Mouse (Mus musculus): ENCODE results near the gene Itsn1. TPM values are rescaled to one million over a fixed set of nuclear protein-coding genes. Genes with fewer than 3 reads are reported as not detected.

Itsn1 gene
- polyA plus RNA-seq, 1 experiment from 2014 or later, result 79.2 TPM

- WGBS, result 69% methylated on average over 8 of the region's 8 CpGs
- Histone ChIP-seq H3K27ac (no peak overlapping the region), H3K4me2 (replicated peaks) (no peak overlapping the region), H3K9me3 (replicated peaks) (no peaks in the 10 kb centered on the region), H3K27me3 (no peaks in the 10 kb centered on the region), H3K4me1 (peaks cover 3% of the 10 kb centered on the region), H3K36me3 (no peaks in the 10 kb centered on the region), H3K4me3 (no peak overlapping the region), H3K9ac (no peak overlapping the region)
- no peak for ATAC-seq (ENCODE audit: low FRiP score)
Measured at GRCm38 (mm10) chr16:91935726-91936125, 206.6 kb downstream of the Itsn1 start.

- WGBS, result 49% methylated on average over 10 of the region's 10 CpGs
Measured at GRCm38 (mm10) chr16:91936340-91937030, 207.4 kb downstream of the Itsn1 start.

GRCm38 (mm10) chr16:91937281-91937680, 208.2 kb downstream of the Itsn1 start:
- no peaks in the 10 kb centered on the region for H3K36me3 ChIP-seq
- no peaks in the 10 kb centered on the region for H3K4me1 ChIP-seq
- H3K4me2 ChIP-seq (replicated peaks), result no peak overlapping the region
- no peak overlapping the region for H3K9ac ChIP-seq
- no peak overlapping the region for H3K27ac ChIP-seq
- no peaks in the 10 kb centered on the region for H3K27me3 ChIP-seq
- no peak overlapping the region for H3K4me3 ChIP-seq
- ATAC-seq (ENCODE audit: low FRiP score), result no peak
- 82% methylated on average over 11 of the region's 11 CpGs for WGBS
- no peaks in the 10 kb centered on the region for H3K9me3 ChIP-seq (replicated peaks)

More at GRCm38 (mm10) chr16:91936340-91937030, 207.4 kb downstream of the Itsn1 start:
- no peak overlapping the region for H3K4me2 ChIP-seq (replicated peaks)
- no peak for ATAC-seq (ENCODE audit: low FRiP score)
- H3K27ac ChIP-seq, result no peak overlapping the region
- H3K4me1 ChIP-seq, result 0 out of 2 replicates have a peak, but pooled peaks cover 2% of the 10 kb centered on the region
- H3K9ac ChIP-seq, result no peak overlapping the region
- no peaks in the 10 kb centered on the region for H3K9me3 ChIP-seq (replicated peaks)
- no peaks in the 10 kb centered on the region for H3K36me3 ChIP-seq
- H3K27me3 ChIP-seq, result no peaks in the 10 kb centered on the region
- no peak overlapping the region for H3K4me3 ChIP-seq

GRCm38 (mm10) chr16:91938141-91938540, 209.1 kb downstream of the Itsn1 start:
- H3K36me3 ChIP-seq, result no peaks in the 10 kb centered on the region
- 78% methylated on average over 5 of the region's 5 CpGs for WGBS
- H3K4me3 ChIP-seq, result no peak overlapping the region
- H3K9me3 ChIP-seq (replicated peaks), result no peaks in the 10 kb centered on the region
- ATAC-seq (ENCODE audit: low FRiP score), result no peak
- H3K27ac ChIP-seq, result no peak overlapping the region
- H3K4me2 ChIP-seq (replicated peaks), result no peak overlapping the region
- H3K4me1 ChIP-seq, result no peaks in the 10 kb centered on the region
- H3K27me3 ChIP-seq, result no peaks in the 10 kb centered on the region
- no peak overlapping the region for H3K9ac ChIP-seq

- 77% methylated on average over 6 of the region's 6 CpGs for WGBS
- Histone ChIP-seq H3K9ac (no peak overlapping the region), H3K27ac (no peak overlapping the region), H3K36me3 (no peaks in the 10 kb centered on the region), H3K4me2 (replicated peaks) (no peak overlapping the region), H3K27me3 (no peaks in the 10 kb centered on the region), H3K4me1 (no peaks in the 10 kb centered on the region), H3K9me3 (replicated peaks) (no peaks in the 10 kb centered on the region), H3K4me3 (no peak overlapping the region)
- ATAC-seq (ENCODE audit: low FRiP score), result no peak
Measured at GRCm38 (mm10) chr16:91940726-91941125, 211.6 kb downstream of the Itsn1 start.

GRCm38 (mm10) chr16:91942201-91942600, 213.1 kb downstream of the Itsn1 start:
- no peaks in the 10 kb centered on the region for H3K4me1 ChIP-seq
- H3K9ac ChIP-seq, result no peak overlapping the region
- WGBS, result 88% methylated on average over 14 of the region's 14 CpGs
- no peaks in the 10 kb centered on the region for H3K9me3 ChIP-seq (replicated peaks)
- H3K27ac ChIP-seq, result no peak overlapping the region
- no peak overlapping the region for H3K4me2 ChIP-seq (replicated peaks)
- no peaks in the 10 kb centered on the region for H3K27me3 ChIP-seq
- ATAC-seq (ENCODE audit: low FRiP score), result no peak
- no peak overlapping the region for H3K4me3 ChIP-seq
- no peaks in the 10 kb centered on the region for H3K36me3 ChIP-seq

GRCm38 (mm10) chr16:91946261-91946660, 217.2 kb downstream of the Itsn1 start:
- no peak for ATAC-seq (ENCODE audit: low FRiP score)
- Histone ChIP-seq H3K4me3 (no peak overlapping the region), H3K4me1 (no peaks in the 10 kb centered on the region), H3K36me3 (no peaks in the 10 kb centered on the region), H3K27me3 (no peaks in the 10 kb centered on the region; the same call in 1 of the 2 replicates), H3K9me3 (replicated peaks) (no peaks in the 10 kb centered on the region), H3K9ac (no peak overlapping the region), H3K27ac (no peak overlapping the region), H3K4me2 (replicated peaks) (no peak overlapping the region)
- WGBS, result 89% methylated on average over 10 of the region's 10 CpGs

- Histone ChIP-seq H3K36me3 (no peaks in the 10 kb centered on the region), H3K4me2 (replicated peaks) (no peak overlapping the region), H3K4me1 (no peaks in the 10 kb centered on the region), H3K27me3 (no peaks in the 10 kb centered on the region; the same call in 1 of the 2 replicates), H3K9ac (no peak overlapping the region), H3K9me3 (replicated peaks) (no peaks in the 10 kb centered on the region), H3K27ac (no peak overlapping the region), H3K4me3 (no peak overlapping the region)
- WGBS, result 70% methylated on average over 11 of the region's 11 CpGs
- ATAC-seq (ENCODE audit: low FRiP score), result no peak
Measured at GRCm38 (mm10) chr16:91947093-91947492, 218.0 kb downstream of the Itsn1 start.

GRCm38 (mm10) chr16:91953967-91954366, 224.9 kb downstream of the Itsn1 start:
- no peaks in the 10 kb centered on the region for H3K36me3 ChIP-seq
- H3K9ac ChIP-seq, result no peak overlapping the region
- H3K4me3 ChIP-seq, result no peak overlapping the region
- 0 out of 2 replicates have a peak, but pooled peaks cover 10% of the 10 kb centered on the region for H3K9me3 ChIP-seq (replicated peaks)
- no peak overlapping the region for H3K27ac ChIP-seq
- no peak overlapping the region for H3K4me2 ChIP-seq (replicated peaks)
- H3K27me3 ChIP-seq, result no peaks in the 10 kb centered on the region; the same call in 1 of the 2 replicates
- H3K4me1 ChIP-seq, result no peaks in the 10 kb centered on the region
- 92% methylated on average over 4 of the region's 4 CpGs for WGBS
- ATAC-seq (ENCODE audit: low FRiP score), result no peak

GRCm38 (mm10) chr16:91954766-91955165, 225.7 kb downstream of the Itsn1 start:
- 82% methylated on average over 8 of the region's 8 CpGs for WGBS
- no peaks in the 10 kb centered on the region for H3K36me3 ChIP-seq
- no peak overlapping the region for H3K4me2 ChIP-seq (replicated peaks)
- ATAC-seq (ENCODE audit: low FRiP score), result no peak
- 0 out of 2 replicates have a peak, but pooled peaks cover 10% of the 10 kb centered on the region for H3K9me3 ChIP-seq (replicated peaks)
- H3K9ac ChIP-seq, result no peak overlapping the region
- no peak overlapping the region for H3K27ac ChIP-seq
- H3K4me1 ChIP-seq, result no peaks in the 10 kb centered on the region
- no peaks in the 10 kb centered on the region for H3K27me3 ChIP-seq
- no peak overlapping the region for H3K4me3 ChIP-seq

GRCm38 (mm10) chr16:91962204-91962893, 233.3 kb downstream of the Itsn1 start:
- no peaks in the 10 kb centered on the region for H3K27me3 ChIP-seq
- peak; percentile 61 for ATAC-seq (ENCODE audit: low FRiP score)
- H3K4me3 ChIP-seq, result no peak overlapping the region
- no peak overlapping the region for H3K9ac ChIP-seq
- no peaks in the 10 kb centered on the region for H3K36me3 ChIP-seq
- 0 out of 2 replicates have a peak, but pooled peaks cover 4% of the 10 kb centered on the region for H3K9me3 ChIP-seq (replicated peaks)
- WGBS, result 9% methylated on average over 9 of the region's 9 CpGs
- H3K4me1 ChIP-seq, result peaks cover 33% of the 10 kb centered on the region
- peak overlapping the region; percentile 90 for H3K27ac ChIP-seq
- peak overlapping the region; percentile 44 for H3K4me2 ChIP-seq (replicated peaks)

- H3K9ac ChIP-seq, result no peak overlapping the region
- peaks cover 34% of the 10 kb centered on the region for H3K4me1 ChIP-seq
- no peaks in the 10 kb centered on the region for H3K36me3 ChIP-seq
- peak overlapping the region; percentile 90 for H3K27ac ChIP-seq
- peak overlapping the region; percentile 44 for H3K4me2 ChIP-seq (replicated peaks)
- H3K4me3 ChIP-seq, result no peak overlapping the region
- H3K27me3 ChIP-seq, result no peaks in the 10 kb centered on the region
- peak; percentile 96 for ATAC-seq (ENCODE audit: low FRiP score)
- 31% methylated on average over 14 of the region's 14 CpGs for WGBS
- H3K9me3 ChIP-seq (replicated peaks), result 0 out of 2 replicates have a peak, but pooled peaks cover 4% of the 10 kb centered on the region
Measured at GRCm38 (mm10) chr16:91962894-91963555, 233.9 kb downstream of the Itsn1 start.

All from hindbrain, embryonic 12.5 days (tissue).